Mouse (Mus musculus) brain, embryonic 14.5 days (tissue): ENCODE results near the gene Prdm1.

Experiments used
- CTCF ChIP-seq: fragments of 200-500 bp; IDR thresholded peaks from 2 replicates; pipeline ENCODE4 v1.5.1; 2012; ENCODE audit warnings: inconsistent platforms, mild to moderate bottlenecking, moderate library complexity, borderline replicate concordance; ENCODE audit not compliant: insufficient read depth, insufficient read length; ENCODE audit errors: extremely low read depth
- POLR2A ChIP-seq: fragments of 200-500 bp; IDR thresholded peaks from 2 replicates; pipeline ENCODE4 v1.6.1; 2012; ENCODE audit warnings: mild to moderate bottlenecking, inconsistent platforms, borderline replicate concordance; ENCODE audit not compliant: poor library complexity, insufficient read depth, insufficient read length, severe bottlenecking; ENCODE audit errors: extremely low read depth

GRCm38 (mm10) chr10:44454753-44455152, 73.5 kb downstream of the Prdm1 start:
- TF ChIP-seq POLR2A (no peak), CTCF (no peak)
